Mouse (Mus musculus) R1 (cell line): ENCODE data around the gene Rasal1.

Source experiments
- DNase-seq: peaks from one replicate; pipeline ENCODE4 v3.0.0-alpha.2; 2018; ENCODE audit warnings: low read depth, low spot score

The Rasal1 gene

DNA sequence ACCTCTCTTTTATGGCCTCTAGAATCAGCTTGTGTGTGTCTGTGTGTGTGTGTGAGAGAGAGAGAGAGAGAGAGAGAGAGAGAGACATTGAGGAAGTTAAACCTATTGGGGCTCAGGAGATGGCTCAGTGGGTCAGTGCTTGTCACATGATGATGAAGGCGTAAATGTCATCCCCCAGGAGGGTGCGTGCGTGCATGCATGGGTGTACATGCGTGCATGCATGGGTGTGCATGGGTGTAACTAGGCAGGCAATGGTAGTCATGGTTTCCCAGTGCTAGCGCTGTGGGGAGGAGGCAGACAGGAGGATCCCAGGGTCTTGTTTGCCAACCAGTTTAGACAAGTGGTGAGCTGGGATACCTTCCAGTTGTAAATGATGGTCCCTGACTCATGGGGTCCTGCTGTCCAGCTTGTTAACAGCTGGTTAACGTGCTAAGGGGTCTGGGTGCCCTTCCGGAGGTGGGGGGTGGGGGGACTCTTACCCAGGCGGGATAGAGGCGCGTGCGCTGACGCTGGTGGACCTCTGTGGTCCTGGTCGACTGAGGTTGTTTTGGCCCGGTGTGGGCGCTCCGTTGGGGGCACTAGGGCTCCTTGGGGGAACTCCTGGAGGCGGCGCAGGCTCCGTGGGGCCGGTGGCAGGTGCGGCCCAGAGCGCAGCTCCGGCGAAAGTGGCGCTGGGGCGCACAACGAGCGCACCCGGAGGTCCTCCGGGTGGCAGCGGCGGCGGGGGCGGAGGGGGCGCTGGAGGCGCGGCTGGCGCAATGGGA lies 45.5 kb downstream of the Rasal1 start:
- DNase-seq: peak; percentile 33

DNA sequence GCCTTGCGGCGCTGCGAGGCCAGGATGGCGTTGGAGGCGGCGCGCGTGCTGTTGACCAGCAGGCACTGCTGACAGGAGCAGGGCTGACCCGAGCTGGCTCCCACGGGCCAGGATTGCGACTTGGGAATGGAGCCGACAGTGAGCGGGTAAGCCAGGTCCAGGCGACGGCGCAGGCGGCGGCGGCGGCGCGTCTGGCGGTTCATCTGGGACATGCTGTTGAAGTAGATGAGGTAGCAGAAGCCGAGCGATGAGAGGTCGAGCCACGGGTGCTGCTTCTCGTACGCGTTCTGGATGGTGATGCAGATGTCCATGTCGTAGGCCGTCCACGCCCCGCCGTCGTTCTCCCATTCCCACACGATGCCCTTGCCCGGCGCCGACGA lies 46.1 kb downstream of the Rasal1 start:
- DNase-seq: peak; percentile 38

DNA sequence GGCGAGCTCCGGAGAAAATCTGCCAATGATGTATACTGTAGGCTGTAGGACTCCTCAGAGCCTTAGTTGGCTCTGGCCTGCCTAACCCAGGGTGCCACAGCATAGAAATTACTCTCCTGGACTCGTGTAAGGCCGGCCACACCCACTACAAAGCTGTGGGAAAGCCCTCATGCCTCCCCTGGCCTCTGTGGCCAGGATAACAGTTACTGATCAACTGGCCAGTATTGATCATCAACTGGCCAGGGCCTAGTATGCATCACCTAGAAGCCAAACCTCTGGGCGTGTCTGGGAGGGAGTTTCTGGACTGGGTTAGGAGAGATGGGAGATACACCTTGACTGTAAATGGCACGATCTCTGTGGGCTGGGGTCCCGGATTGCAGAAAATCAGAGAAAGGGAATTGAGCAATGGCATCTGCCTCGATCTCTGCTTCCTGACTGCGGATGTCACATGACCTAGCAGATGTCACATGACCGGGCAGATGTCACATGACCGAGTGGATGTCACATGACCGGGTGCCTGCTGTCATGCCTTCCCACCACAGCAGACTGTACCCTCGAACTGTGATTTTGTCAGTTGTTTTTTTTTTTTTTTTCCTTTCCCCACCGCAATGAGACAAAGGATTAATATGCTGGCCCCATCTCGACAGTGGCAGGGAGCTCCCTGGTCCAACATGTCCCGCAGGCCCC lies 47.6 kb downstream of the Rasal1 start:
- peak; percentile 85 for DNase-seq

DNA sequence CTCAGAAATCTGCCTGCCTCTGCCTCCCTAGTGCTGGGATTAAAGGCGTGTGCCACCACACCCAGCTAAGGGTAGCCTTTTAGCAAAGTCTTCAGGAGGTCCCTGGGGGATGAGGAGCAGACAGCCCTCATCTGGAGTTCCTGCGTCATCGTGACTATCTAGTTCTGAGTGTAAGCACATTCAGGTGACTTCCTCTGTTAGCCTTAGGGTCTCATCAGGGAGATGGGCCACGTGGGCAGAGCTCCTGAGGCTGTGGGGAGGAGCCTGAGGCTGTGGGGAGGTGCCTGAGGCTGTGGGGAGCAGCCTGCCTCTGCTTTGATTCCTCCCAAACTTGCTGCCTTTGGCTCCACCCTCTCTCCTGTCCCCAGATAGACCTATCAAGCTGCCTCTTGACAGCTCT lies 48.3 kb downstream of the Rasal1 start:
- DNase-seq: peak; percentile 93

DNA sequence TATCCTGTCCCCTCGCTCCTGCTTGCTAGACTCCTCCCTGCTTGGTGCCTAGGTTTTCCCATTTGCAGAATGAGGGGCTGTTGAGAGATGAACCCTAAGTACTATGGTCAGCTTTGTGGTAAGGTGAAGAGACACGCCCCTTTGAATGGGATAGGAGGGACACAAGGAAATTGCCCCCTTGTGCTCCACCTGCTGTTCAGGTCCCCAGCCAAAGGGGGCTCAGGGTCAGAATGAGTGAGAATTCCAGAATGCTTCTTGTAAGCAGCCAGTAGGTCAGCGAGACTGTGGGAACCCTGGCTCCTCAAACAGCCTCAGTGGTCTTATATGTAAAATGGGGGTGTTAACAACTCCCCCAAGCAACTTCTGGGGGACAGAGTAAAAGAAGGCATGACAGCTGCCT lies 49.6 kb downstream of the Rasal1 start:
- peak; percentile 60 for DNase-seq

DNA sequence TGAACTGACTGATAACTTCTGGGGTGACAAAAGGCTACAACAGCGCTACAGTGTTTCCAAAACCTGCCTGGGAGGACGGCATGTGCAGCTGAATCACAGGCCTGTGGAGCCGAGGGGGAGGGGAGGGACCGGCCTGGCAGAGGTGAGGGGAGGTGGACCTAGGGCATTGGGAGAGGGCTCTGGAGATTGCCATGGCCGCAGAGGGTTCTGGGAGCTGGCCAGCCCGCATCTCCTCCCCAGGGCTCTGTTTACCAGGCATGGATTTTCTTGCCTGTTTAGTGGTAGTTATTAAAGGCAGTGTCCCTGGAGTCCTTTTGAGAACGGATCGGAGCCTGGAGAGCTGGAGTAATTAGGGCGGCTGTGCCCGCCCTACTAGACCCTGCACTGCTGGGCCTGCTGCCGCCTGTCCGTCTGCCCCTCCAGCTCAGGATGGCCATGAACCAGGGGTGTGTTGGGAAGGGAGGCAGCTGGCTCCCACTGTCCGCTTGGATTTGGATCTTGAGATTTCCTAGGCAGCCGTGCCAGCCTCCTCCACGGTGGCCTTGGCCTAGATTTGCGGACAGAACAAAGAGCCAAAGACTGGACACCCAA lies 50.3 kb downstream of the Rasal1 start:
- no peak for DNase-seq

DNA sequence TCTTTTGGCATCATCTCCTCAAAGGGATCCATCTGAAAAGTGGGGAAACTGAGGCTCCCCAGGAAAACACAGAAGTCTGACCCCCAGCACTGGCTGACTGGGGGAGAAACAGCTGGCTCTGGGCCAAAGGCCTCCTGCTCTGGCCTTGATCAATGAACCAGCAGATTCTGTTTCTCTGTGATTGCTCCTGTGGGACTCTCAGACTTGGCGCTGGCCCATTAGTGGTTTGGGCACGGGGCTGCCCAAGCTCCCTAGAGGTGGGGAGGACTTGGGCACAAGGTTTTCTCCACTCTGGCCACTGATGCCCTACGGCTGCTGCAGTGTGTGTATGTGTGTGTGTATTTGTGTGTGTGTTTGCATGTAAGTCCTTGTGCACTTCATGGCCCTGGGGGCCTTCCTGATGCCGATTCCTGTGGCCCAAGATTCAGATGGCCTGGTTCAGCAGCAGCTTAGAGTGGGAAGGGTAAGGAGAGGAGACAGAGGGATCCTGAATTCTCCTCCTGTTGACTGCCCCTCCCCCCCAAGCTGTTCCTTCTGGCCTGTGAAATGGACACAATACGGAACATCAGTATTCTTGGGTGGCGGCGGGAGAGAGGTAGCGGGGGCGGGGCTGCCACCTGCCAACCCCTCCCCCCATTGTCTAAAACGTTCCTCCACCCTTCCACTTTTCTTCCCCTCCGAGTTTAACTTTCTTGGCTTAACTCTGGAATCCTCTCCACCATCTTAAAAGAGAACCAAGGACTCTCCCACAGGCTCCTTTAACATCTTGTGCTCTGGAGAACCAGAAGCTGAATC lies 52.6 kb downstream of the Rasal1 start:
- DNase-seq: peak; percentile 60

DNA sequence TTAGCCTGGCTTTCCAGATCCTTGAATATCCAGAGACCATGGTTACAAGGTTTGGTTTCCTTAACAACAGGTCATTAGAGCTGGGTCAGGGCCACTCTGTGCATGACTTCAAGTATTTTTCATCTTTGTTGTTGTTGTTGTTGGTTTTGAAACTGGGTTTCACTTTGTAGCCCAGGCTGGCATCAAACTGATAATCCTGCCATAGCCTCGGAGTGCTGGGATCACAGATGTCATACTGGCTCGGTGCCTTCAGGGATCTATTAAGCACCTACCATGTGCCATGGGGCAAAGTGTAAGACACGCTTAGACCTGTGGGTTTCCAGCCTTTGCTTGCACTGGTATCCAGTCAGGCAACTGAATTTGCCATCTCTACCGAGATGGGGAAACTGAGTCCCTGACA lies 53.8 kb downstream of the Rasal1 start:
- DNase-seq: no peak

DNA sequence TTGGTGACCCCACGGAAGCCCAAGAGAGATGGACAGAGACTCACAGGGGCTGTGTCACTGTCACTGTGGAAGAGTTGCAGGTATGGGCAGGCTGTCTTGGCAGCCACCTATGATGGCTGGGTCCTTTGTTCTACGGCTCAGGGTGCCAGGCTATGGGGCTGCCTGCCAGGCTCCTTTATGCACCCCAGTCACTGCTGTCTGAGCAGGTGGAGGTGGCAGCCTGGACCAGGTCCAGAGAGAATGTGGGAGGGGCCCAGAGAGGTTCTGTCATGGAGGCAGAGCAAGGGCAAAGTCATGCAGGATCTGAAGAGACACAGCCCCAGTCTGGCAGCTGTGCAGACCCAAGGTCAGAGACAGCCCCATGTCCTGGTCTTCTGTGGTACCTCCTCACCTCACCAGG lies 54.4 kb downstream of the Rasal1 start:
- no peak for DNase-seq

DNA sequence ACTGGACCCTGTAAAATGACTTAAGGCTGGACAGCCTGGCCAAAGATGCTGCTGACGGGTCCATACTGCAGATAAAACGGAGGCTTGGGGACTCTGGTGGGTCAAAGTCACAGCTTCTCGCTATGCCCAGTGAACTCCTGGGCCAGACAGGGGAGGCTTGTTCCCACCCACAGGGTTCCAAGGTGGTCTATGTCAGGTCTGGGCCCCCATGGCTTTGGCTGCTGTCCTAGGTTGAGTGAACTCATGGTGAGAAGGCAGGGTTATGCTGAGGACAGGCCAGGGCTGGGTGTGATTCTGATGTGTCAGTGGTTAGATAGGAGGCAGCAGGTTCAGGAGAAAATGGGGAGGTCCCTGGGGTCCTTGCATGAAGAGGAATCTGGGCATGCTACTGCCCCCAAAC lies 55.0 kb downstream of the Rasal1 start:
- no peak for DNase-seq

DNA sequence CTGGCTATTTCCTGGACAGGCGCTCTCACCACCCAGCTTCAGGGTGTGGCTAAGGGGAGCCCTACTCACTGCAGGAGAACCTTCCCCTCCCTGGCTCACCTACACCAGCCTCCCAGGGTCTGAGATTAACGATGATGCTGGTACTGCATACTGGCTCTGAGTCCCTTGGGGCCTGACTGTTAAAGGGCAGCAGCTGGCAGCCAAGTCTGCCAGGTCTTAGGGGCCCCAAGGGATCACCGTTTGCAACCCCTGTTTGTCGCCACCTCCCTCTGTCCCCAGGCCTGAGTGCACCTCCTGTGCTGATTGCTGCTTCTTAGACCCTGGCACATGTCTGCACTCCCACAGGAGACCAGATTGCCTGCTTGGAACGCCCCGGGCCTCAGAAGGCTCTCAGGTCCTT lies 55.8 kb downstream of the Rasal1 start:
- DNase-seq: no peak

DNA sequence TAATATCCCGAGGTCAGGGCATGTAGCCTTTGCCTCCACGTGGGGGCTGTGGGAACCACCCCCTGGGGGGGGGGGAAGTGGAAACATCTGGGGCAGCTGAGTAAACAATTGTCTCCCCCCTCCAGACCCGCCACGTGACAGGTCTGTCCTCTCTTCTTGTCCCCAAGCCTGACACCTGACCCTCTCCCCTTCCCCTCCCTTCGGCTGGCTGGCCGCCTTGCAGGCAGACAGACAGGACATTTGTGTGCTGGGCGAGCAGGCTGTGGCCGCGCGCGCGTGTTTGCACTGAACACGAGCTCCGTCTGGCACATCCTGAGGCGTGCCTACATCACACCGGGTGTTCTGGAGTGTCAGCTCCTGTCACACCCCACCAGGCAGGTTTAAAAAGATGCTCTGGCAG lies 57.9 kb downstream of the Rasal1 start:
- peak; percentile 39 for DNase-seq

DNA sequence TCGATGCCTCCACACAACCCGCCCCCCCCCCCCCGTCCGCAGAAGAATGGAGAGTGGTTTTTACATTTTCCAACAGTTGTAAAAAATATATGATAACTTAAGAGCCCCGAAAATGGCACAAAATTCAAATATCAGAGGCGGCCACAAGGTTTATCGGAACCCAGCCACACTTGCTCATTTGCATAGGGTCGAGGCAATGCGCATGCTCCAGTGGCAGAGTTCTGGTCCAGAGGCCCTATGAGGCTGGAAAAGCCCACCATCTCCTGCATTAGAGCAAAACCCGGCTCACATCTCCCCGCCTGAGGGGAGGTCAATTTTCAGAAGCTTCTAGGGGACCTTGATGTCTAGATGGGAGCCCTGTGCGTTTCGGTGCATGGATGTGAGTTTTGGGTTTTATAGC lies 58.4 kb downstream of the Rasal1 start:
- peak; percentile 61 for DNase-seq

DNA sequence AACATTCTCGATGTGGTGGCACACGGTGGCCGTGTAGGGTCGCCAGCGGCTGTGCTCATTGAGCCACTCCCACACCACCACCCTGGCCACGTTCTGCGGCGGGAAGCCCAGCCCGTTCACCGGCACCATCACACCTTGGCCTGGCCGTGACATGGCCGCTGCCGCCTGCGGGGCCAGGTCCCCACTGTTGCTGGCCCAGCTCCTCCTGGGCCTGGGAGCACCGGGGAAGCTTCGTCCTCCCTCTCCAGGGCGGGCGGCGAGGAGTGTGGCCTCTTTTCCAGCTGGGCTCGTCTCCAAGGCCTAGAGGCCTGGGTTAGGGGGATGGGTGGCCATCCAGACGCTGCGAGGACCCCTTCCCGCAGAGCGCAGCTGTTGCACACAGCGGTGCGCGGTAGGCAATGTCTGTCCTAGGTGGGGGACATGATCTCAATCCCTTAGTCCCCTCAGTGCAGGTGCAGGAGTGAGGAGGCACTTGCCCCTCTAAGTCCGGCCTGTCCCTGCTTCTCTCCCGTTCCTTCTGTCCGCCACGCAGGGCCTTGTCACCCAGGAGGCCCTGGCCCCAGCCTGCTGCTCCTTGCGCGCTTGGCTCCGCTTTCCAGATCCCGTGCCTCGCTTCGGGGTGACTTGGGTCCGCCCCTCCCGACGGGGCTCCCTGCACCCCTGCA lies 61.7 kb downstream of the Rasal1 start:
- no peak for DNase-seq

DNA sequence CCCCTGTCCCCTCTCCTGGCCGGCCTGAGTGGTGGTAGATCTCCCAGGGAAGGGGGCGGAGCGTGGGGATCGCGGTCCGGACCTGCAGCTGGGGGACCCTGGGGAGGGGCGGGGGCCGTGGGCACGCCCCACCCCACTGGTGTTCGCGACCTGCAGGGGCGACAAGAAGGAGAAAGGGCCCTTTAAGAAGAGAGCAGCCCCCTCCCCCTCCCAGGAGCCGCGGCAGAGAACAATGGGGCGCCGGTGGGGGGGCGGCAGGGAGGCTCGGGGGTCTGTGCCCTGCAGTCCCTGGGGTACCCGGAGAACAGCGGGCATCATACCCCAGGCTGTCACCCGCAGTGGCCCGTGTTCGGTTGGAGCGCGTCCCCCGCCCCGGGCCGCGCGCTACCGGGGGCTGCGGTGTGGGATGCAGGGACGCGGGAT lies 62.2 kb downstream of the Rasal1 start:
- DNase-seq: no peak

DNA sequence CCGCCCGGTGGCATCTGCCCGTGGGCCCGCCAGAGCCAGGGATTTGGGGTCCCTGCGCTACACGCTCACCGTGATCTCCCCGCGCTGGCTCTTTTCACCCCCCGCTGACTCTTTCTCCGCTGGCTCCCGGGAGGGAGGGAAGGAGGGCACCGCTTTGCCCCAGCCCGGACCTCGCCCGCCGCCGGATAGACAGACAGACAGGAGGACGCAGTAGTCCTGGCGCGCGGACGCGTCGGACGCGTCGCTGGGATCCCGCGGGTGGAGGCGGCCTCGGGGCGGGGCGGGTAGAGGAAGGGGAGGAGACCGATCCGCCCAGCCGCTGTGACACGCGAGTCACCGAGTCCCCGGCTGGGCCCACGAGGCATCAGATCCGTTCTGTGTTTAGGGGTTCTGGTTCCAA lies 62.8 kb downstream of the Rasal1 start:
- DNase-seq: peak; percentile 34

DNA sequence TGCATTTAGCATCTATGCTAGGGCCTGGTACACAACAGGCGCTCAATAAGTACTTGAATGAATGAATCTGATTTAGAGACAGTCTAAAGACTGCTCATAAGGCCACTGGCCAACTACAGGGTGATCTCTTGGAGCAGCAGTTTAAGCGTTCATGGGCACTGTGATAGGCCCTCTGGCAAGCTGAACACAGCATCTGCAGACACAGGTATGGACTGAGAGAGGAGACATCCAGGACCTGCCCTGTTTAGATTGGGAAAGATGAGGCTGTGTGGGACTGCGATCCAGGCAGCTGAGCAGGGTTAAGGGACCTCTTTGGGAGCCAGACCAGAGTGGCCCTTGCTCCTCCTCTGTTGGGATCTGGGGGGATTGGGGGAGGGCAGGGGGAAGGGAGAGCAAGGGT lies 63.2 kb downstream of the Rasal1 start, which contains the start of gene Dtx1:
Gene Dtx1, minus strand, starts transcription at position 101 of the 400 bp plus-strand sequence.
- no peak for DNase-seq

DNA sequence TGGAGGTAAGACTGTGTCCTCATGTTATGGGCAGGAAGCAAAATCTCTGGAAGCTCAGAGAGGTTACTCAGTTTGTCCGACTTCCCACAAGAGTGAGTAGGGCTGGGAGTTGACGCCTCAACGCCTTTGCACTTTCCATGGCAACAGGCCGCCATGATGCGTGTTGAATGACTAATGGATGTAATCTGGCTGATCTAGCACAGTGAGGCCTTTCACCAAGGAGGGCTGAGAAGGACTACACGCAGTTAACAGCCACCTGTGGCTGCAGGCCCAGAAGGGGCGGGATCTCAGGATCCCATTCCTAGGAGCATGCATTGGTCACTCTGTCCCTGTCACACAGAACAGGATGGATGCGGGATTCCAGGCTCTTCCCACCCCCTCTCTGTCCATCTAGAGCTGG lies 64.1 kb downstream of the Rasal1 start:
- DNase-seq: no peak

DNA sequence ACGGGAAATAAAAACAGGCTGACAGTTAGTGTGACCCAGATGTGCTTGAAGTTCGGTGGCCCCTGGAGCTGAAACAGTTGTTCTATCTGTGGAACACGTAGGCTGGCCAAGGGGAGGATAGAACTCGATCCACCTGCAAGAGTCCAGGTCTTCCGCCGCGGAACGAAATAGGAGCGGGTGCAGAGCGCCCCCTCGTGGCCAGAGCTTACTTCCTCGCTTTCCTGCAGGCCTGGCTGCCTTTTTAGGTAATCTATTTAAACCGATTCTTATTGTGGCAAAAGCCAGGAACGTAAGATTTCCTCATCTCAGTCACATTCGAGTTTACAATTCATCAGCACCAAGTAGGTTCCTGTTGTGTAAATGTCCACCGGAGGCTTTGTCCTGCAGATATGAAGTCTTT lies 65.7 kb downstream of the Rasal1 start:
- DNase-seq: peak; percentile 76

DNA sequence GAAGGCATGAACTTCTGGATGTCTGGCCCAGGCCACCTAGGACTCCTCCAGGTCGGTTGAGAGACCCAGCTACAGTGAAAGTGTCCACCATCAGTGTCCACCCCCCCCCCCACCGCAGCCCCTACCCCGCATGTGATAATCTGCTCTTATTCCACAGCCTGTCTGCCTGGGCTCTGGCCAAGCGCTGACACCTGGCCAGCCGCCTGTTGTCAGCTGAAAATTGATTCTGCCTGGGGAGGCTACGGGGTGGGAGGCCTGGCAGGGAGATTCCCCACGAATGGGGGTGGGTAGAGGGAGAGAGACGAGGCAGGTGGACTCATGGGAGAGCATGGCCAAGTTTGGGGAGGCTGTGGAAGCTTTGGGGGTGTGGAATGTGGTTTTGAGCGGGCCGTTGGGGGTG lies 68.5 kb downstream of the Rasal1 start:
- no peak for DNase-seq

DNA sequence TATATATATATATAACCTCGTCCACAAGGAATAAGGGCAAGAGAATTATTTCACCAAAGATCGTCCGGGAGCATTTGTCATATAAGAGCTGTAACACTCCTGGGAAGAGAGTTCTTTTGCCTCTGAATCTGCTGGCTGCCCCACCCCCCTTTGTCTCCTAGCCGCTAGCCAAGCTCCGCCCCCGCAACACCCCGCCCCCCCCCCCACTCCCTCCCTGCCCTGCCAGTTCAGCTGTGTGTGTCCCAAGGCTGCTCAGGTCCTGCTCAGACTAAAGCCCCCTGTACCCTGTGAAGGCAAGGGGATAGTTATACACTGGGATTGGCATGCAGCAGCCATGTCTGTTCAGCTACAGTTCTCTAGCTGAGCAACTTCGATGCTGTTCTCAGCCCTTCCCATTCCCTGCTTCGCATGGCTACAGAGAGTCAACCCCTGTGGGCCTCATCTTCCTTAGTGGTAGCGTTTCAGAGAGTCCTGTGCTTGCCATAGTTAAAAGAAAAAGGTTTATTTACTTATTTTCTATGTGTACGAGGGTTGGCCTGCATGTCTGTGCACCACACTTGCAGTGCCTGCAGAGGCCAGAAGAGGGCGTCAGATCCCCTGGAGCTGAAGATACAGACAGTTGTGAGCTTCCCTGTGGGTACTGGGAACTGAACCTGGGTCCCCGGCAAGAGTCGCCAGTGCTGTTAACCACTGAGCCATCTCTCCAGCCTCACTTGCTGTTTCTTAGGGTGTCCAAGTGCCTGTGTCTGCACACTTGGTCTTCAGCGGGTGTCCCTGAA lies 70.2 kb downstream of the Rasal1 start:
- peak; percentile 68 for DNase-seq
